Mouse (Mus musculus) embryonic facial prominence, embryonic 11.5 days (tissue): ENCODE data around the gene Asic3. TPM values are rescaled to one million over a fixed set of nuclear protein-coding genes. Genes with fewer than 3 reads are reported as not detected.

Experiments used
- polyA plus RNA-seq: library from polyadenylated mRNA; unstranded; fragments of >200 nt; fragmentation: Nextera tagmentation; extraction: Ambion mirVana; gene quantifications from 2 replicates; pipeline ENCODE4 v1.2.1, GENCODE M21; 2014

The Asic3 gene
- polyA plus RNA-seq, 1 experiment from 2014 or later = 0.42 TPM

Other genes with a start within 250 kb of the Asic3 start
- gene Nupl2, start 248.4 kb upstream of the Asic3 start, polyA plus RNA-seq = 21.1 and 22.1 TPM in 2 replicates
- 3.7 and 4.2 TPM in 2 replicates for gene Kcnh2, start 61.8 kb upstream of the Asic3 start, polyA plus RNA-seq
- gene Nos3, start 48.6 kb upstream of the Asic3 start, polyA plus RNA-seq = 3.2 and 4.2 TPM in 2 replicates
- 0.18 and 0.21 TPM in 2 replicates for gene Atg9b, start 21.2 kb upstream of the Asic3 start, polyA plus RNA-seq
- gene Abcb8, start 19.7 kb upstream of the Asic3 start, polyA plus RNA-seq = 27.0 and 27.4 TPM in 2 replicates
- 49.9 and 50.8 TPM in 2 replicates for gene Cdk5, start 10.1 kb downstream of the Asic3 start, polyA plus RNA-seq
- 16.5 and 20.6 TPM in 2 replicates for gene Slc4a2, start 10.4 kb downstream of the Asic3 start, polyA plus RNA-seq
- 77.8 and 88.2 TPM in 2 replicates for gene Fastk, start 31.9 kb downstream of the Asic3 start, polyA plus RNA-seq
- gene Tmub1, start 34.5 kb downstream of the Asic3 start, polyA plus RNA-seq = 20.2 and 24.7 TPM in 2 replicates
- gene Agap3, start 38.8 kb downstream of the Asic3 start, polyA plus RNA-seq = 40.0 and 45.1 TPM in 2 replicates
- gene Gbx1, start 113.8 kb downstream of the Asic3 start, polyA plus RNA-seq = 0.07 and 0.13 TPM in 2 replicates
- 0.24 and 0.36 TPM in 2 replicates for gene Asb10, start 127.6 kb downstream of the Asic3 start, polyA plus RNA-seq
- gene 4931409K22Rik, start 143.4 kb downstream of the Asic3 start, polyA plus RNA-seq = not detected in 2 replicates
- 148 and 159 TPM in 2 replicates for gene Abcf2, start 164.1 kb downstream of the Asic3 start, polyA plus RNA-seq
- gene Chpf2, start 173.3 kb downstream of the Asic3 start, polyA plus RNA-seq = 6.4 and 7.1 TPM in 2 replicates
- gene Smarcd3, start 211.0 kb downstream of the Asic3 start, polyA plus RNA-seq = 46.2 and 47.1 TPM in 2 replicates